Mouse (Mus musculus) c-Kit-positive CD71-negative TER-119-negative erythroid progenitor cells, embryonic 14.5 days (primary cell): Measurements from ENCODE around the gene Fbxw11.
"Not testable (repeated sequence)": the region's sequence is repeated elsewhere in the genome, so short reads cannot be mapped to it uniquely, and the experiment has no call there.

Source experiments
- DNase-seq: peaks from one replicate; pipeline ENCODE4 v3.0.0-alpha.2; 2013; ENCODE audit warnings: low read depth

Fbxw11 gene

GRCm38 (mm10) chr11:32676777-32677176 is 34.3 kb downstream of the Fbxw11 start:
- no peak for DNase-seq

GRCm38 (mm10) chr11:32677811-32678210 is 35.3 kb downstream of the Fbxw11 start:
- no peak for DNase-seq

GRCm38 (mm10) chr11:32679091-32679490 is 36.6 kb downstream of the Fbxw11 start:
- not testable (repeated sequence) for DNase-seq

GRCm38 (mm10) chr11:32680014-32680413 is 37.5 kb downstream of the Fbxw11 start:
- DNase-seq, result no peak

- DNase-seq, result no peak
Observed at GRCm38 (mm10) chr11:32681192-32681795, 38.8 kb downstream of the Fbxw11 start.

GRCm38 (mm10) chr11:32682335-32683102 is 40.0 kb downstream of the Fbxw11 start:
- DNase-seq, result no peak

GRCm38 (mm10) chr11:32684690-32685254 is 42.2 kb downstream of the Fbxw11 start:
- no peak for DNase-seq

- no peak for DNase-seq
Observed at GRCm38 (mm10) chr11:32688245-32688855, 45.8 kb downstream of the Fbxw11 start.

GRCm38 (mm10) chr11:32689510-32689909 is 47.0 kb downstream of the Fbxw11 start:
- DNase-seq, result no peak

GRCm38 (mm10) chr11:32692834-32693233 is 50.3 kb downstream of the Fbxw11 start:
- no peak for DNase-seq

GRCm38 (mm10) chr11:32693431-32694141 is 51.1 kb downstream of the Fbxw11 start:
- DNase-seq, result no peak

GRCm38 (mm10) chr11:32694322-32695003 is 51.9 kb downstream of the Fbxw11 start:
- not testable (repeated sequence) for DNase-seq

GRCm38 (mm10) chr11:32696446-32697090 is 54.0 kb downstream of the Fbxw11 start:
- no peak for DNase-seq

- DNase-seq, result no peak
Observed at GRCm38 (mm10) chr11:32697695-32698094, 55.2 kb downstream of the Fbxw11 start.

GRCm38 (mm10) chr11:32699913-32700493 is 57.5 kb downstream of the Fbxw11 start:
- no peak for DNase-seq

- DNase-seq, result no peak
Observed at GRCm38 (mm10) chr11:32701566-32701965, 59.0 kb downstream of the Fbxw11 start.

- no peak for DNase-seq
Observed at GRCm38 (mm10) chr11:32704241-32704890, 61.8 kb downstream of the Fbxw11 start.

- DNase-seq, result no peak
Observed at GRCm38 (mm10) chr11:32706406-32706993, 64.0 kb downstream of the Fbxw11 start.

- DNase-seq, result no peak
Observed at GRCm38 (mm10) chr11:32707481-32707880, 65.0 kb downstream of the Fbxw11 start.
